Mouse (Mus musculus): ENCODE measurements around the gene Dusp1.
A peak's percentile ranks its signal among the peaks of the same experiment; 100 is the strongest.

The Dusp1 gene

DNA sequence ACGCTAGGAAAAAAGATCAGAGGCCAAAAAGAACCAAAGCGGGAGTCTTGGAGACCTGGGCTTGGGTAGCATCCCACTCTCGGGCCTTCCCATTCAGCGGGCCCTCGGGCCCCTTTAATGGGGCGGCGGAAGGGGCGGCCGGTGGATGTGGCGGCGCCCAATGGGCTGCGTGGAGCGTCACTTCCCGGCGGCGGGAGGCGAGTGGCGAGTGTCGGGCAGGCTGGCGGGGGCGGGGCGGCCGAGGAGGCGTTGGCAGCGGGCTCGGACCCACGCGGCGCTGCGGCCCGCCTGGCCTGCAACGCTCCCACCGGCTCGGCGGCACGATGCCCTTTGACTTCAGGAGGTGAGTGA, 663 bp downstream of the Dusp1 start, which contains the start of gene Ergic1:
Gene Ergic1, plus strand, starts transcription at position 200 of the 351 bp plus-strand sequence.
- peak; percentile 81 for DNase-seq (ENCODE audit: low spot score)

DNA sequence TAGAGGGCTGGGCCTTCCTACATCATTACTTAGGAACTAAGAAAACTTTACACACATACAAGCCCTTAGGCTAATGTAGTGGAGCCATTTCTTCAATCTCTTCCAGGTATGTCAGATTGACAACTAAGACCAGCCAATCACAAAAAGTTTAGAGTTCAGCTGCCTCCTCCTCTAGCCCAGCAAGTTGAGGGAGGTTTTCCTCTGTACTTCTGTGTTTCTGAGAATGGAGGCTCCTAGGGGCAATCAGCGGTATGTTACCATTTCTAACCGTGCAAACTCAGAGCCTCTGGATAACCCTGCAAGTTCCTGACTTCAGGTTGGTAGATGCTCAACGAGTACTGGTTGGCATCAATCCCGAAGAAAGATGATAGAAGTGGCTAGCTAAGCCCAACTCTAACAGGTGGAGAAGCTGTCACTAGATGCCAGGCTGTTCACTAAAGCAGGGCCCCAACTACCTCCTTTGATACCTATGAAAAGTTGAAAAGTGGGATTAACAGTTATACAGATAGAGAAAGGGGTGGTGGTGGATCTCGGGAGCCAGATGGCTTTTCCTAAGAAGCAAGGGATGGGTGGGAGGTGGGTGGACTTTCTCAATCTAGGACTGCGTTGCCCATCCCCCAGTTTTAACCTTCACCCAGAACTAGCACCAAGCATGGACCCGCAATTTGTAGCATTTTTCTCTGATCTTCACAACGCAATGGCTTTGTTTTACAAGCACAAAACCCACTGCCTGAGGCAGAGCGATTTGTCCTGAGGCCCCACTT, 1.2 kb downstream of the Dusp1 start:
- DNase-seq (ENCODE audit: low spot score): peak; percentile 48

DNA sequence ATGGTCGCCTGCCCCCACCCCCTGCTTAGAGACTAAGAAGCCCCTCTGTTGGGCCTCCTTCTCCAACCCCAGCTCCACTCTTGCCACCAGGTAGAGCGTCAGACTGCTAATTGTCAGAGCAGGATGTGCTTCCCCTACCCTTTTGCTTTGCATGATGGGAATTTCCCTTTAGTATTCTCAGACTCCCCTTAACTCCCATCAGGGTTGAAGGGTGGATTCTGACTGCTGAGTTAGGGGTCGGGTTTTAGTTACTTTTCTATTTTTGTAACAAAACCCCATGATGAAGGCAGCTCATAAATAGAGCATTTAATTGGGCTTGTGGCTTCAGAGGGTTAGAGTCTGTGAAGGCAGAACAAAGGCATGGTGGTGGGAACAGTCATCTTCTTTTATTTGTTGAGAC, 8.9 kb downstream of the Dusp1 start:
- DNase-seq (ENCODE audit: low spot score): no peak

DNA sequence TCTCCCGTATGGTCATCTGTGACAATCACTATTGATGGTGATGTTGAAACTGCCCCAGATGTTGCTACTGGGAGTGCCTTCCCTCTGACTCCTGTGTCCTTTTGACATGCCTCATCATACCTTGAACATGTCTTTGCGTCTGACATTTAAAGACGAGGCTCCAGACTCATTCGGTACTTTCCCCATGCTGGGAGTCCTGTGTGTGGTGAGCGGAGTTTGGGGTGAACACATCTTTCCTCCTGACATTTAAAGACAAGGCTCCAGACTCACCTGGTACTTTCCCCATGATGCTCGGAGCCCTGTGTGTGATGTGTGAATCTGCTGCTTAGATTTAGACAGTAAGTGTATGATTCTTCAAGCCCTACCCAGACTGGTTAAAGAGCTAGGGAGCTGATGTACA, 10.8 kb downstream of the Dusp1 start:
- no peak for DNase-seq (ENCODE audit: low spot score)

DNA sequence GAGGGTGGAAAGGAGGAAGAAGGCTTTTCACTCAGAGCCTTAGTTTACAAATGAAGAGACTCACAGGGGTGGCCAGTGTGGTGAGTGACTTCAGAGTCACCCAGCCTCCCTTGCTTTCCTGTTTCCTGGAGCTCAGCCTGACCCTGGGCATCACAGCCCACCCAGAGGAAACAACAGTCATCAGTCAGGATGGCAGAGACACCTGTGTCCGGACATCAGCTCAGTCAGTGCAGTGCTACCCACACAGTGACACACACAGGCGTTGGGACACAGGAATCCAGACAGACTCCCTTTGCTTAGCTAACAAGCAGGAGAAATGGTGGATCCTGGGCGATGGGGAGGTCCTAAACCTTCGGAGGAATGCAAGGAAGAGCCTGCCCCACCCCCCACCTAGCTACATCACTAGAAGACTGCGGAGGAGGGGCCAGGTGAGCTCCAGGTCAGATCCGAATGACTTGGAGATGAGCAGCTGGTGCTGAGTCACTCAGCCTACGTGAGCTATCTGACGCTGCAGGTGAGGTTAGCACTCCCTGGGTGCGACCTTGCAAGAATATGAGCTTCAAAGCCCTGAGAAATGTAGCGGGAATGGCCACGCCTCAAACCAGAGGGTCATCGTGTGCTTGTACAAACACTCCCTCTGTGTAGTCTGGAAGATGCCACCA, 12.6 kb downstream of the Dusp1 start:
- DNase-seq (ENCODE audit: low spot score): no peak

DNA sequence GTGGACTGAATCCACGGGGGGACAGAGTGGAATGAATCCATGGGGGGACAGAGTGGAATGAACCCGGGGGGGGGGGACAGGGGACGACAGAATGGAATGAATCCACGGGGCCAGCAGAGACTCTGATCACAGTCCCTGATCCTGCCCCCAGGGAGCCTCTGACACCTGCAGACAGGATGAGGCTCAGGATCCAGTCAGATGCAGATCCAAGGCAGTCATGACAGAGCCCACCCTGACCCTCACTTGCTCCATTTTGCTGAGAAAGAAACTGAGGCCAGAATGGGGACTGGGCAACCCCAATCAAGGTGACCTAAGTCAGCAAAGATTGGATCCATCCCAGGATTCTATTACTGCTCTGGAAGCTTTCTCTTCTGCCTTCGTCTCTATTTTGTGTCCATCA, 13.4 kb downstream of the Dusp1 start:
- DNase-seq (ENCODE audit: low spot score): no peak

DNA sequence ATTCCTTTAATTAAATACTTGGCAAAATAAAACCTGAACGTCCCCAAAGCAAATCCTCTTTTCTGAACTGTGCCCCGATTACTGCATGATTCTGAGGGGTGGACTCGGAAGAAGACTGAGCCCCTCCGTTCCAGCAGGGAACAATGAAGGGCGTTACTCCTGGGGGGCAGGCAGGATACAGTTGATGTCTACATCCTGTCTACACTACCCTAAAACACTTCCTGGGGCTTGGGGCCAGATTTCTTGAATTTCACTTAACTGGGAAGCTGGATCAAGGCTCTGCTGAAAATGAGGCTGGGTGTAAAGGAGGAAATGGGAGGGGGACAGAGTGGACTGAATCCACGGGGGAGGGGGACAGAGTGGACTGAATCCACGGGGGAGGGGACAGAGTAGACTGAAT, 14.2 kb downstream of the Dusp1 start:
- no peak for DNase-seq (ENCODE audit: low spot score)

DNA sequence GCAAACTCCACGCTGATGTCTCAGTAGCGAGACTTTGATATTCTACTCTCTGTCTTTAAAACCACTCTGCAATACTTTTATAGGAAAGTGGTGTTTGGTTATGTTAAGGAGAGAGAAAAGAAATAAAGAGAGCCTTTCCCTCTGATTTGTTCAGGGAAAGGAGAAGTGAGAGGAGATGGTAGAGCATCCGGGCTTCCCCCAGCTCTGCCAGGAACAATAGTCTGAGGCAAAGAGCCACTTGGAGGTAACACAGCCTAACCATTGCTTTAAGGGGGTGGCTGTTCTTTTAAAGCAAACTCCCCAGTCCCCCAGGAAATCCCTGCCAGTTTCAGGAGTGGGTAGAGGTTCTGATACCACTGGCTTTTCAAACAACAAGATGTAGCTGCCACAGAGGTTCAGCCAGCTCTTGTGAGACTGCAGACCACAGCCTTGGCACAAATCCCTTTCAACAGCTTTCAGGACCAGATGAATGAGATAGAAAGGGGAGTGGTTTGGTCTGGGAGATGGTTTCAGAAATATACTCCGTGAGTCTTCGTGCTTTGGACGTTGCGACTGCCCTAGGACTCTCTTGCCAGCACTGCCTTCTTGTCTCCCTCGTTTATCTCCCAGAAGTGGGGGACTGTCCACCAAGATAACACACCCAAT, 17.5 kb downstream of the Dusp1 start:
- no peak for DNase-seq (ENCODE audit: low spot score)

DNA sequence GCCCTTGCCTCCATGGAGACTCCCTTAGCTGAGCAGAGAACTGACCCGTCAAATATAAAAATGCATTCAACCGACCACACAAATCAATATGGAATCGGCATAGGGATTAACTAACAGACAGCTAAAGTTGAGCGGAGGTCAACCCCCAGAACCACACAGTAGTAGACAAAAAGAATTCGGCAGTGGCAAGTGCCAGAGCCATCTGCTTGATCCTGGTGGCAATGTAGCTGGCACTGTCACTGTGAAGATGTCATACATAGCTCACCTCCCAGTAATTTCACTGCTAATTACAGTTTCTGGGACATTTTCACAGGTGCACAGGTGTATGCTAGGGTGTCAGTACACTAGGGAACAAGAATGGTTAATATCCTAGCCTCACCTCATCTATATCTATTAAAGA, 21.8 kb downstream of the Dusp1 start:
- DNase-seq (ENCODE audit: low spot score): no peak

DNA sequence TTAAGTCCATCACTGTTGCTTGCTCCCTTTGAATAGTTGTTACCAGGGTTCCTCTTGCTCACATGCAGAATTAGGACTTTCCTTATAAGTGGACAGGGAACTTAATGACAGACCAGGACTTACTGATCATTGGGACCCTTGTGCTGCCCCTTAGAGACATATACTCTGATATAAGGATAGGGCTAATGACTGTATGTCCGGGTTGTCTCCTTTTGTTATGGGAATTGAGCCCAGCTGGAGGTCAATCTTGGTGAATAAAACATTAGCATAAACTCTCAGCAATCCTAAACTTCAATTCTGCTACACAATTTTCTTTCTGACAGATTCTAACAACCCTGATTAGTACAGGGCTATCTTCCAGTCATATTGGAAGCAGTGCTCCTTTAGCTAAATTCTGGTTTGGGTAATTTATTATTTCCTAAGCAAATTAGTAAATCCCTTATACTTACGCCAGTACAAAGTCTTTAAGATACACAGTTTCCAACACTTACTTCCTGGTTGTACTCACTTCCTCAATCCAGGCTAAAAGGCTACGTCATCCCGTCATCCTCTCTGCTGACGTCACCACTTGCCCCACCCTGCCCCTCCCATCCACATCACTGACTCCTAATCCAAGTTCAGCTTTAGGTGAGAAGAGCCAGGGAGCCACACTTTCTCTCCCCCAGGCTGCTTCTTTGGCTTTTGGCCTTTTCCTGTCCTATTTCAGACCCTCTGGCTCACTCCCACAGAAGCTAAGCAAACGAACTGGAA, 24.0 kb downstream of the Dusp1 start:
- no peak for DNase-seq (ENCODE audit: low spot score)

DNA sequence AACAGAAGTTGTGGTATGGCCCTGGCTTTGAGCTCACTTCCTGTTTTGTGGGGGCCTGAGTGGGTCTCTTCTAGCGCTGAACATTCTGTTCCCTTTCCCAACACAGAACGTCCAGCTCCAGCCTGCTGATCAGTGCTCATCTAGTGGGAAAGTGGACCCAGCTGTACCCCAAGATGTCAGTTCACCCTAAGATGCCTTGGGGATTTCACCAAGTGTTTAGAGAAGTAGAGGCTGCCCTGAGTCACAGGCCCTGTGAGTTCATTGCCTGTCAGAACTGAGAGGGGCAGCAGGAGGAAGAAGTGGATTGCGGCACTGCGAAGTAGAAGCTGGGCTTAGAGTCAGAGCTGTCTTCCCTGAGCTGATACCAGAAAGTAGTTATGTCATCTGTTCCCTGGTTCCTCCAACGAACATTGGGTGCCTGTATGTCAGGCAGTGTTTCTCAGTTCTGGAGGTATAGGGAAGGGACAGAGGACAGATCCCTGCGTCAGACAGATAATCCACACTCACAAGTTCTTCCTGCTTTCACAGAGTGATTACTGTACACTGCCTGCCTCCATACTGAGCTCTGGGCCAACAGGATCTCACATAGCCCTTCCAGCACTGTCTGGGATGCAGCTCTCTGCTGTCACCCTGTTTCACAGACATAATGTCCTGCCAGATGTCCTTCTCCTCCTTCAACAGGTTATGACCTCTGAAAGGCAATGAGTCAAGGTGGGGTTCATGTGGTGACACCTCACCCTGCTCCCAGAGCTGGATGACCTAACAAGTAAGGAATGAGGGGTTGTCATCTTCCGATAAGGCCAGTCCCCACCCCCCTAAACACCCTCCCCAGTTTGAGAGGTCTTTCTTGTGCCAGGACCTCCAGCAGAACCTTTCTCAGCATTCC, 26.4 kb downstream of the Dusp1 start:
- no peak for DNase-seq (ENCODE audit: low spot score)

DNA sequence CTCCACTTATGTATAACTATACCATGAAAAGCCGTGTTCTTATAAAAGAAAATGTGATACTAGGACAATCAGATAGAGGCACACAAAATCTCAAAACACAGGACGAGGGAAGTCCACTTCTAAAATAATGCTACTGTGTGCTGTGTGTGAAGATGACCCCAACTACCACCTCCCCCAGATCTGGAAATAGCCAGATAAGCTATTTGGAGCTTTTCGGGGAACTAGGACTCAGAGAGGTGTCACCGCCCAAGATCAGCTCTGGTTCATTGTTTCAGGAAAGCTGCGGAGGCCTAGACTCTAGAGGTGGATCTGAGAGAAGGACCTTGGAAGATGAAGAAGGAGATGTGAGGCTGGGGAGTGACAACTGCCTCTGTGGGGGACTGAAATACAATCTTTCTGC, 27.2 kb downstream of the Dusp1 start:
- DNase-seq (ENCODE audit: low spot score): no peak

DNA sequence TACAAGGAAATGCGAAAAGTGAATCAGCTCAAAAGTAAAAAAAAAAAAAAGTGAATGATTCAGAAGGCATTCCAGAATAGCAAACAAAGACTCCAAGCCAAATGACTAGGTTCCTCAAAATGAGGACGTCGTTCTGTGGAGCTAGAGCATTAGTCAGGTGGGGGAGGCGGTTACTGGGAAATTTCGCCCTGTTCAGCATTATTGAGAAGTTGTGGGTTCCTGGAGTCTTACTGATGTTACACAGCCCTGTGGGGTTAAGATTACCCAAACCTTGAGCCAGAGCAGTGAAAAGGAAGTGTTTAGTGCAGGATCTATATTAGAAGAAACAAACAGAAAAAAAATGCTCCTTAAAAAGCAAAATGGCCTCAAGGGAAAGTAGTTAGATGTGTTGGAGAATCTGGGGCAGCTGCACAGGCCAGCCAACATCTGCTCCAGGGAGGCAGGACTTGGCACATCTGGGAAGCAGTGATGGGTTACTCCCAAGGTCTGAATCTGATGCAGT, 28.0 kb downstream of the Dusp1 start:
- DNase-seq (ENCODE audit: low spot score): peak; percentile 63

DNA sequence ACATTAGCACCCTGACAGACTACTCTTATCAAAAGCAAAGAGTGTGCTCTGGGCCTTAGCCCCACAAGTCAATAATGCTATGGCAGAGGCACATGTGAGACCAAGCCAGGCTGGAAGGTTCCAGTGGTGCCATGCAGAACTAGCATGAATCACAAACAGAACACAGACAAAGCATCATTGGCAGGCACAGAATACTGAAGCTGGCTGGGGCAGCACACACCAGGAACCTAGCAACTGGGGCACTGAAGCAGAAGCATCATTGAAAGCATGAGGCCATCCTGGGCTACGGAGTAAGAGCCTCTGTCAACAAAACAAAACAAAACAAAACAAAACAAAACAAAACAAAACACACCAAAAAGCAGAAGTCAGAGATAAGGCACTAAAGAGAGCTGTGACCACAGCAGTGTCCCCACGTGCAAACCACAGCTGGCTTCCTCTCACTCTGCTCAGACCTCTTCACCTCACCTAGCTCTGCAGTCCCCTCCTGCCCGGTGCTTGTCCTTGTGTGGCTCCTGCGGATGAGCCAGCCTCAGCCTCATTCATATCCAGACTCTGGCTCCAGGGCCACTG, 29.4 kb downstream of the Dusp1 start:
- DNase-seq (ENCODE audit: low spot score): no peak

DNA sequence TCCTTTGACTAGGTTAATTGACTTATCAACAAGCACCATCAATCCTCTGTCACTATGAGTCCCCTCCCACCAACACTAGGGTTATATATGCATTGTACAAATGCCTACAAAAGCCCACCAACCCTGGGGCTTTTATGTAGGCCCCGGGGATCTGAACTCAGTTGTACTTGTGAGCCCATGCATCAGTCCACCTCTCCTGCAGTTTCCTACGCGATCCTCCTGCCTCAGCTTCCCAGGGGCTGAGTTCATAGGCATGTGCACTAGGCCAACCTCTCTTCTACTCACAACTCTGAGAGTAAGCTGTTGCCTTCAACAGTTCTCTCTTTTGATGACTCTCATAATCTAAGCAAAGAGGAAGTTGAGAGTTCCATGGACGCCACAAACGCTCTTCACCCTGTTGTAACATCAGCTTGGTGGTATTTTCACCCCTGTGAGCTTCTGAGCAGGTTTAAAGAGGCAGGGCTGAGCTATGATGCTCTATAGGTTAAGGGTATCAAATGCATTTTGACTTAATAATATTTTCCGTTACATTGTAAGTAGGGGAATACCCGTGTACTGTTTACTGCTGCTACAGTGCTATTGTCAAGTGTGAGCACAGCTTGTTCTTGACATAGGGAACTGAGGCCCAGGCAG, 30.4 kb downstream of the Dusp1 start:
- DNase-seq (ENCODE audit: low spot score): no peak

DNA sequence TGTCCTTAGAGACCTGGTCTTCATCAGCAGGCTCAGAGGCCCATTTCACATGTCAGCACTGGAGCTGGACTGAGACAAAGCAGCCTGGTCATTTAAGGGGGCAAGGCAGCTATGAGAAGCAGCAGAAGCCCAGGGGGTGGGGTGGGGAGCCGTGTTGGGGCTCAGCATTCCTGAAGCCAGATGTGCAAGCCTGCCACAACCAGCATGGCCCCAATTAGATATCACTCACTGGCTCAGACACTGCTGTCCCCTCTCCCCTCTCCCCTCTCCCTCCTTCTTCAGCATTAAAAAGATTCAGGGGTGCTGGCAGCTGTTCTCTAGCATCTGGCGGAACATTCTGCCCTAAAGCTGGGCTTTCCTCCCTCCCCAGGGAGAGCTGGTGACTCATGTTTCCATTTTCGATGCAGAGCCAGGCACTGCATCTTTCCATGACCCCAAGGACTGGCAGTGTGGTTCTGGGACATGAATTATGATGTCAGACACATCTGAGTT, 31.3 kb downstream of the Dusp1 start:
- DNase-seq (ENCODE audit: low spot score): peak; percentile 89

DNA sequence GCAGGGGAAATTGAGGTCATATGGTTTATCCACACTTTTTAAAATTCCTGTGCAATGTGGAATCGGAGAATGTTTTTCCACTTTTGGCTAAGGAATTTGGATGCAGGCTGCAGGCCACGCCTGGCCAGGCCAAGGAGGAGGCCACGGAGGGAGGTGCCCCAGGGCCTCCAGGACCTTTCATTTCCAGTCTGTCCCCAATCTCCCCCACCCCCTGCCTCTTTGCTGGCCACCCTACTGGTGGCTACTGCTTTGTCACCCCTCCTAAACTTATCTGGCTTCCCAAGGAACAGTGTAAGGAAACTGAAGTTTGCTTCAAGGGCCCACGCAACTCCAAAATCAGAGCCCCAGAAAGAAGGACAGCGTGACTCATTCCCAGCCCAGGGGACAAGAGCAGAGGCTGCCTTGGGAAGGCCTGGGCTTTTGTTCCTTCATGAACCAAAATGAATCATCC, 32.1 kb downstream of the Dusp1 start:
- DNase-seq (ENCODE audit: low spot score): peak; percentile 61

DNA sequence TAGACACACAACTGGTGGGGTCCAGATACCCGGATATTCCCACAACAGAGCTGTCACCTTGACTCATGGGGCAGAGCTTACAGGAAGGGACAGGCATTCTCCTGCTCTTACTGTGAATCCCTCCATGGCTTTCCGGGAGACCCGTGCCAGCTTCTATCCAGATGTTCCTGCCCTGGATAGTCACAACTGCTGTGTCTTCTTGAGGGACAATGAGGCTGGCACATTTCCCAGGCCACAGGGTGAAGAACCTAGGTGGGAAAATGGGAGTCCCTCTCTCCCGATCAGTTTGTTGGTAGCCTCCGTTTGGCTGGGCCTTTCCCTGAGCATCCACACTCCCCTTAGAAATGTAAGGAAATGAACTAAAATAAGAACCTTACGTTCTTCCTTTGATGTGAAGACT, 33.2 kb downstream of the Dusp1 start:
- DNase-seq (ENCODE audit: low spot score): no peak

DNA sequence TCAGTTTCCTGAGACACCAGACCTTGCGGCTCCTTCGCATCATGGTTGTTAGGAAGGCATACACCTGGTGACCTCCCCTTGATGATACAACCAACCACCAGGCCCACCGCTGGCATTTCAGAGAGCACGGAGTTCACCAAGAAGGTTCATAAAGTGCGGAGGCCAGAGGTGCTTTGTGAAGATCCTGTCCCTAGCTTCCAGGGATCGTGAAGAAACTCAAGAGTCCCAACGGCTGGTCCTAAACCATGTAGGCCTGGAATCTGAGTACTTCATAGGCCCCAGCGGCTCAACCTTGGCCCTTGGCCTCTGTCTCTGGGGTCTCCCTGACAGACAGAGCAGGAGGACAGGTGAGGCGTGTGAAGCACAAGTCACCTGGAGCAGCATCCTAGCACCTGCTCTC, 34.6 kb downstream of the Dusp1 start:
- DNase-seq (ENCODE audit: low spot score): no peak

DNA sequence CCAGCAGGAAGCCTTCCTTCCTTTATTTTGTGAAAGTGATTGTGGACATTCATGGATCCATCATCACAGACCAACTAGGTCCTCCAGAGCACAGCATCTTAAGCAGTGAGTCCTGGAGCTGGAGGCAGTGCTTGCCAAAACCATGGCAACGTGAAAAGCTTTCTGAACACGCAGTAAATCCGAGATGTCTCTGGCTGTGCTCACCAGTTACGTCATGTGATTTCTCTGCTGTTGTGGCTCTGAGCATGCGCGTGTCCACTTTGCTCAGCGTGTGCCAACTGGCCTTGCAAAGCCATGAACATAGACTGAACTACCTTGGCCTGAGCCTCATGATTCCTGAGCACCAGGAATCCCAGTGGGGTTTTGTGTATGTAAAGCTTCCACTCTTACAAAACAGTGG, 36.6 kb downstream of the Dusp1 start:
- no peak for DNase-seq (ENCODE audit: low spot score)

All from adipocyte (in vitro differentiated cells).